Mouse (Mus musculus) small intestine, adult 2 months (tissue): ENCODE measurements at regions not wholly inside any gene's neighbourhood (a gene's known extent, or its start where the extent isn't known, plus 50 kb on each side); places are given as distances from the start of the nearest gene placed in this dataset.

Source experiments
- CTCF ChIP-seq: fragments of 200-500 bp; IDR thresholded peaks from 2 replicates; pipeline ENCODE4 v1.5.1; 2012; ENCODE audit warnings: low read depth, mild to moderate bottlenecking, control low read depth, inconsistent platforms, low read length, moderate library complexity, mixed read lengths; ENCODE audit not compliant: insufficient replicate concordance, insufficient read length; ENCODE audit errors: extremely low read depth
- POLR2A ChIP-seq: fragments of 200-500 bp; IDR thresholded peaks from 2 replicates; pipeline ENCODE4 v1.6.1; 2012; ENCODE audit warnings: low read depth, mild to moderate bottlenecking, control low read depth, inconsistent platforms, low read length, moderate library complexity

DNA sequence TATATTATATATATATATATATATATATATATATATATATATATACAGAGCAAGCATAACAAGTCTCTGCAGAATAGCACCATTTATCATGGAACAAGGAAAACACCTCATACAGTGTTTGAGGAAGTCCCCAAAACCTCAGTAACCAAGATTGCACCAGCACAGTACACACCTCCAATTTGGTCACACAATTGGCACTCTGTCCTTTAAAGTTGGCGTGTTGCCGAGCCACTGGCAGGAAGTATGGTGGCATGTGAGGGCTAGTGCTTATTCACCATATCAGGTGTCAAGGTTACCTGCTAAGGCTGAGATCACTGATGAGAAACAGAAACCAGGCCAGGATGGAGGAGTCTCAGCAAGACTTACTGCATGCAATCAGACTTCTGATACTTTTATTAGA is 436.0 kb upstream of the Pkdcc start:
- TF ChIP-seq CTCF (no peak), POLR2A (no peak)
